Mouse (Mus musculus): Measurements from ENCODE around the gene Mapk3. TPM values are rescaled to one million over a fixed set of nuclear protein-coding genes. Genes with fewer than 3 reads are reported as not detected.
A peak's percentile ranks its signal among the peaks of the same experiment; 100 is the strongest.

Gene Mapk3
- polyA plus RNA-seq, 1 experiment = 548 TPM

- under 1% methylated on average over 40 of the region's 40 CpGs for WGBS
These were observed 39.0 kb downstream of the Mapk3 start for GRCm38 (mm10) chr7:126798127-126799049.

GRCm38 (mm10) chr7:126799050-126799467 is 39.7 kb downstream of the Mapk3 start:
- peak overlapping the region; percentile 100 for H3K4me3 ChIP-seq (replicated peaks; ENCODE audit: extremely low read depth, low read depth, low read length)
- TF ChIP-seq POLR2A (IDR thresholded peaks at IDR 0.05; ENCODE audit: borderline replicate concordance, extremely low read depth, low read depth, low read length) (peak; percentile 99), CTCF (IDR thresholded peaks at IDR 0.05; ENCODE audit: insufficient read depth, low read length) (no peak)
- peaks cover 10% of the 10 kb centered on the region for H3K4me1 ChIP-seq (ENCODE audit: control insufficient read depth, insufficient read depth, low read length)
- under 1% methylated on average over 30 of the region's 36 CpGs for WGBS
- peak; percentile 93 for DNase-seq

More at GRCm38 (mm10) chr7:126798127-126799049, 39.0 kb downstream of the Mapk3 start:
- TF ChIP-seq POLR2A (IDR thresholded peaks at IDR 0.05; ENCODE audit: borderline replicate concordance, extremely low read depth, low read depth, low read length) = no peak
- no peak for TF ChIP-seq CTCF (IDR thresholded peaks at IDR 0.05; ENCODE audit: insufficient read depth, low read length)
- no peak for DNase-seq
- Histone ChIP-seq H3K4me3 (replicated peaks; ENCODE audit: extremely low read depth, low read depth, low read length) (peak overlapping the region; percentile 100), H3K4me1 (ENCODE audit: control insufficient read depth, insufficient read depth, low read length) (peaks cover 10% of the 10 kb centered on the region)

GRCm38 (mm10) chr7:126799468-126800268 is 40.3 kb downstream of the Mapk3 start:
- TF ChIP-seq CTCF (IDR thresholded peaks at IDR 0.05; ENCODE audit: insufficient read depth, low read length) (peak; percentile 47), POLR2A (IDR thresholded peaks at IDR 0.05; ENCODE audit: borderline replicate concordance, extremely low read depth, low read depth, low read length) (peak; percentile 98)
- Histone ChIP-seq H3K4me1 (ENCODE audit: control insufficient read depth, insufficient read depth, low read length) (peaks cover 10% of the 10 kb centered on the region), H3K4me3 (replicated peaks; ENCODE audit: extremely low read depth, low read depth, low read length) (peak overlapping the region; percentile 65)
- peak; percentile 86 for DNase-seq
- WGBS = 2% methylated on average over 38 of the region's 38 CpGs

- TF ChIP-seq POLR2A (IDR thresholded peaks at IDR 0.05; ENCODE audit: borderline replicate concordance, extremely low read depth, low read depth, low read length) (no peak), CTCF (IDR thresholded peaks at IDR 0.05; ENCODE audit: insufficient read depth, low read length) (no peak)
- DNase-seq = no peak
- Histone ChIP-seq H3K4me1 (ENCODE audit: control insufficient read depth, insufficient read depth, low read length) (peaks cover 10% of the 10 kb centered on the region), H3K4me3 (replicated peaks; ENCODE audit: extremely low read depth, low read depth, low read length) (peak overlapping the region; percentile 65)
- WGBS = 71% methylated on average over 5 of the region's 5 CpGs
These were observed 41.1 kb downstream of the Mapk3 start for GRCm38 (mm10) chr7:126800269-126801056.

- TF ChIP-seq POLR2A (IDR thresholded peaks at IDR 0.05; ENCODE audit: borderline replicate concordance, extremely low read depth, low read depth, low read length) (no peak), CTCF (IDR thresholded peaks at IDR 0.05; ENCODE audit: insufficient read depth, low read length) (no peak)
- peaks cover 10% of the 10 kb centered on the region for H3K4me1 ChIP-seq (ENCODE audit: control insufficient read depth, insufficient read depth, low read length)
- DNase-seq = no peak
- no peak overlapping the region for H3K4me3 ChIP-seq (replicated peaks; ENCODE audit: extremely low read depth, low read depth, low read length)
- 91% methylated on average over 16 of the region's 16 CpGs for WGBS
These were observed 41.6 kb downstream of the Mapk3 start for GRCm38 (mm10) chr7:126801057-126801422.

- DNase-seq = no peak
- WGBS = 79% methylated on average over 11 of the region's 11 CpGs
- no peak overlapping the region for H3K4me3 ChIP-seq (replicated peaks; ENCODE audit: extremely low read depth, low read depth, low read length)
- H3K4me1 ChIP-seq (ENCODE audit: control insufficient read depth, insufficient read depth, low read length) = peaks cover 8% of the 10 kb centered on the region
- TF ChIP-seq POLR2A (IDR thresholded peaks at IDR 0.05; ENCODE audit: borderline replicate concordance, extremely low read depth, low read depth, low read length) = no peak
- TF ChIP-seq CTCF (IDR thresholded peaks at IDR 0.05; ENCODE audit: insufficient read depth, low read length) = no peak
These were observed 42.9 kb downstream of the Mapk3 start for GRCm38 (mm10) chr7:126802134-126802889.

GRCm38 (mm10) chr7:126803181-126803580 is 43.8 kb downstream of the Mapk3 start:
- DNase-seq = no peak
- Histone ChIP-seq H3K4me1 (ENCODE audit: control insufficient read depth, insufficient read depth, low read length) (0 out of 2 replicates have a peak, but pooled peaks cover 3% of the 10 kb centered on the region), H3K4me3 (replicated peaks; ENCODE audit: extremely low read depth, low read depth, low read length) (no peak overlapping the region)
- TF ChIP-seq CTCF (IDR thresholded peaks at IDR 0.05; ENCODE audit: insufficient read depth, low read length) (no peak), POLR2A (IDR thresholded peaks at IDR 0.05; ENCODE audit: borderline replicate concordance, extremely low read depth, low read depth, low read length) (no peak)
- WGBS = 84% methylated on average over 6 of the region's 6 CpGs

- H3K4me3 ChIP-seq (replicated peaks; ENCODE audit: extremely low read depth, low read depth, low read length) = no peak overlapping the region
- no peak for DNase-seq
- 0 out of 2 replicates have a peak, but pooled peaks cover 3% of the 10 kb centered on the region for H3K4me1 ChIP-seq (ENCODE audit: control insufficient read depth, insufficient read depth, low read length)
- TF ChIP-seq POLR2A (IDR thresholded peaks at IDR 0.05; ENCODE audit: borderline replicate concordance, extremely low read depth, low read depth, low read length) = no peak
- TF ChIP-seq CTCF (IDR thresholded peaks at IDR 0.05; ENCODE audit: insufficient read depth, low read length) = no peak
These were observed 44.4 kb downstream of the Mapk3 start for GRCm38 (mm10) chr7:126803751-126804150.

Measured in lung, adult 2 months (tissue).